Mouse (Mus musculus) mammary gland, adult 2 months (tissue): ENCODE results near the gene Ndufa12. TPM values are rescaled to one million over a fixed set of nuclear protein-coding genes. Genes with fewer than 3 reads are reported as not detected.

Source experiments
- polyA plus RNA-seq: library from polyadenylated mRNA; depleted of rRNA; stranded (reverse); fragments of >200 nt; gene quantifications from 2 replicates; pipeline ENCODE4 v1.2.3, GENCODE M21; 2012; ENCODE audit warnings: low replicate concordance; rRNA removed

Gene Ndufa12
- polyA plus RNA-seq: 48.0 and 120 TPM in 2 replicates

DNA sequence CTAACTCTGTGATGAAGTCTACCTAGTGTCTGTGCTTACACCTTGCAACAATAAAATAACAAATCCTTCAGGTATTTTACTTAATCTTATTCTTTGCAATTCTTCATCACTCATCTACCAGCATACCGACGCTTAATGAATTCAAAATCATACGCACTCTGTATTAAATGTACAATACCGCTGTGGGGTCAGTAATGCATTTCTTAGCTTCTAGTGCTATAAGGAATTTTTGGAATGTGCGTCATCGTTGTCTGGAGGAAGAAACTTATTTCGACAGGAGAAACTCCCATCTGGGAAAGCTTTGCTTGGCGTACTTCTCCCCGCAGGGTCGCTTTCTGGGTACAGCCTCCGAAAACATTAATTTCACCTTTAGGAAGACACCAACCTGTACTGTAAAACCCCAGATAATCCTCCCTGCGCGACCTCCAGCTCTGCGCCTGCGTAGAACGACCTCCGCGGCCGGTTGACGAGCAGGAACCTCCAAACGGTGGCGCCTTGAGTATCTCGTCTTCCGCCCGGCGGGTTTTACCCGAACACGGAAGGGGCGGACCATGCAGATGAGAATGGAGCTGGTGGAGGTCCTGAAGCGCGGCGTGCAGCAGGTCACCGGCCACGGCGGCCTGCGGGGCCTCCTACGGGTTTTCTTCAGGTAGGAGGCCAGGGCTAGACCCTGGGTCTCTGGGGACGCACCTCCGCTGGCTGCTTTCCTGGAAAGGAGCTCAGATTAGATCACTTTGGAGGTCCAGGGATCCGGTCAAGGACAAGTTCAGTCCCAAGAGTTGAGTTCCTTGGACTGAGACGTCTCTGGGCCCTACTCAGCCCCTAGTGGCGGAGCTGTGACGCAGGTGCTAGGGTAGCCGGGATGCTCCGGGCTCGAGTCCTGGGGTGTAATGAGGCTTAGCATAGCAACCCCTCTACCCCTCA lies at the start of gene Ndufa12:
Ndufa12 (plus strand) TSS at position 239 of the 924 bp plus-strand sequence.

Other genes with a start within 250 kb of the Ndufa12 start
- gene Vezt, start 162.9 kb upstream of the Ndufa12 start, polyA plus RNA-seq: 7.8 and 16.9 TPM in 2 replicates
- gene Fgd6, start 162.7 kb upstream of the Ndufa12 start, polyA plus RNA-seq: 1.7 and 2.9 TPM in 2 replicates
- gene Nr2c1, start 50.7 kb upstream of the Ndufa12 start, polyA plus RNA-seq: 2.8 and 5.6 TPM in 2 replicates
- 4.9 TPM in 1 of 2 replicates, not detected in the other for gene Gm4792, start 100.0 kb downstream of the Ndufa12 start, polyA plus RNA-seq
- gene Tmcc3, start 113.2 kb downstream of the Ndufa12 start, polyA plus RNA-seq: 23.8 and 29.1 TPM in 2 replicates